Mouse (Mus musculus): ENCODE results near the gene Snrpf. TPM values are rescaled to one million over a fixed set of nuclear protein-coding genes. Genes with fewer than 3 reads are reported as not detected.

Gene Snrpf
- polyA plus RNA-seq (2015; fragmentation: Nextera tagmentation; extraction: Ambion mirVana): 67.4 and 74.5 TPM in 2 replicates

GRCm38 (mm10) chr10:93589281-93589848 lies at the start of gene Snrpf:
Snrpf (minus strand) TSS chr10:93589706.
- under 1% methylated on average over 38 of the region's 63 CpGs for WGBS
- no peaks in the 10 kb centered on the region for H3K36me3 ChIP-seq (ENCODE audit: control insufficient read depth, insufficient read depth, low read length)
- TF ChIP-seq CTCF (IDR thresholded peaks at IDR 0.05; ENCODE audit: low read depth) (0 out of 2 replicates have a peak, but pooled peaks have one; percentile 1), EP300 (optimal IDR thresholded peaks at IDR 0.05) (no peak)
- ATAC-seq (ENCODE audit: low FRiP score, low TSS enrichment) (peak; percentile 93), DNase-seq (ENCODE audit: low spot score) (peak; percentile 92)
- no peaks in the 10 kb centered on the region for H3K9me3 ChIP-seq (ENCODE audit: control insufficient read depth, low read length)
- no peaks in the 10 kb centered on the region for H3K4me1 ChIP-seq (replicated peaks; ENCODE audit: control insufficient read depth, insufficient read depth)
- peak within 1 kb of the TSS; percentile 78 for H3K4me2 ChIP-seq (replicated peaks; ENCODE audit: low read depth)
- peak within 1 kb of the TSS; percentile 56; the same call in 1 of the 2 replicates for H3K27ac ChIP-seq (replicated peaks)
- no peaks in the 10 kb centered on the region for H3K27me3 ChIP-seq (ENCODE audit: control insufficient read depth, insufficient read depth, low read length)
- peak within 1 kb of the TSS; percentile 80 for H3K9ac ChIP-seq (ENCODE audit: low read length)
- peak within 1 kb of the TSS; percentile 77 for H3K4me3 ChIP-seq (ENCODE audit: low read depth, low read length)

GRCm38 (mm10) chr10:93635941-93636340 lies 46.4 kb upstream of the Snrpf start:
- Histone ChIP-seq H3K36me3 (ENCODE audit: control insufficient read depth, insufficient read depth, low read length) (no peaks in the 10 kb centered on the region), H3K9ac (ENCODE audit: low read length) (no peak overlapping the region), H3K4me1 (replicated peaks; ENCODE audit: control insufficient read depth, insufficient read depth) (0 out of 2 replicates have a peak, but pooled peaks cover 2% of the 10 kb centered on the region), H3K9me3 (ENCODE audit: control insufficient read depth, low read length) (no peaks in the 10 kb centered on the region), H3K4me3 (ENCODE audit: low read depth, low read length) (no peak overlapping the region), H3K27ac (replicated peaks) (no peak overlapping the region), H3K4me2 (replicated peaks; ENCODE audit: low read depth) (no peak overlapping the region), H3K27me3 (ENCODE audit: control insufficient read depth, insufficient read depth, low read length) (no peaks in the 10 kb centered on the region)
- no peak for DNase-seq (ENCODE audit: low spot score)
- WGBS: 45% methylated on average over 9 of the region's 9 CpGs
- TF ChIP-seq EP300 (optimal IDR thresholded peaks at IDR 0.05) (no peak), CTCF (IDR thresholded peaks at IDR 0.05; ENCODE audit: low read depth) (no peak)
- no peak for ATAC-seq (ENCODE audit: low FRiP score, low TSS enrichment)

GRCm38 (mm10) chr10:93633971-93634370 lies 44.5 kb upstream of the Snrpf start:
- H3K9ac ChIP-seq (ENCODE audit: low read length): no peak overlapping the region
- TF ChIP-seq CTCF (IDR thresholded peaks at IDR 0.05; ENCODE audit: low read depth) (no peak), EP300 (optimal IDR thresholded peaks at IDR 0.05) (no peak)
- no peak overlapping the region for H3K4me2 ChIP-seq (replicated peaks; ENCODE audit: low read depth)
- 92% methylated on average over 2 of the region's 2 CpGs for WGBS
- ATAC-seq (ENCODE audit: low FRiP score, low TSS enrichment): no peak
- no peaks in the 10 kb centered on the region for H3K4me1 ChIP-seq (replicated peaks; ENCODE audit: control insufficient read depth, insufficient read depth)
- H3K27me3 ChIP-seq (ENCODE audit: control insufficient read depth, insufficient read depth, low read length): no peaks in the 10 kb centered on the region
- H3K4me3 ChIP-seq (ENCODE audit: low read depth, low read length): no peak overlapping the region
- H3K27ac ChIP-seq (replicated peaks): no peak overlapping the region
- no peaks in the 10 kb centered on the region for H3K9me3 ChIP-seq (ENCODE audit: control insufficient read depth, low read length)
- H3K36me3 ChIP-seq (ENCODE audit: control insufficient read depth, insufficient read depth, low read length): no peaks in the 10 kb centered on the region
- no peak for DNase-seq (ENCODE audit: low spot score)

GRCm38 (mm10) chr10:93633563-93633962 lies 44.1 kb upstream of the Snrpf start:
- no peak overlapping the region for H3K4me2 ChIP-seq (replicated peaks; ENCODE audit: low read depth)
- no peak for TF ChIP-seq CTCF (IDR thresholded peaks at IDR 0.05; ENCODE audit: low read depth)
- no peak for TF ChIP-seq EP300 (optimal IDR thresholded peaks at IDR 0.05)
- no peaks in the 10 kb centered on the region for H3K9me3 ChIP-seq (ENCODE audit: control insufficient read depth, low read length)
- no peaks in the 10 kb centered on the region for H3K27me3 ChIP-seq (ENCODE audit: control insufficient read depth, insufficient read depth, low read length)
- H3K4me3 ChIP-seq (ENCODE audit: low read depth, low read length): no peak overlapping the region
- H3K36me3 ChIP-seq (ENCODE audit: control insufficient read depth, insufficient read depth, low read length): no peaks in the 10 kb centered on the region
- ATAC-seq (ENCODE audit: low FRiP score, low TSS enrichment) (no peak), DNase-seq (ENCODE audit: low spot score) (no peak)
- H3K9ac ChIP-seq (ENCODE audit: low read length): no peak overlapping the region
- 78% methylated on average over 5 of the region's 5 CpGs for WGBS
- no peaks in the 10 kb centered on the region for H3K4me1 ChIP-seq (replicated peaks; ENCODE audit: control insufficient read depth, insufficient read depth)
- no peak overlapping the region for H3K27ac ChIP-seq (replicated peaks)

- Histone ChIP-seq H3K36me3 (ENCODE audit: control insufficient read depth, insufficient read depth, low read length) (no peaks in the 10 kb centered on the region), H3K9ac (ENCODE audit: low read length) (no peak overlapping the region), H3K4me2 (replicated peaks; ENCODE audit: low read depth) (no peak overlapping the region), H3K9me3 (ENCODE audit: control insufficient read depth, low read length) (no peaks in the 10 kb centered on the region), H3K27ac (replicated peaks) (no peak overlapping the region), H3K4me1 (replicated peaks; ENCODE audit: control insufficient read depth, insufficient read depth) (no peaks in the 10 kb centered on the region), H3K27me3 (ENCODE audit: control insufficient read depth, insufficient read depth, low read length) (no peaks in the 10 kb centered on the region), H3K4me3 (ENCODE audit: low read depth, low read length) (no peak overlapping the region)
- no peak for TF ChIP-seq EP300 (optimal IDR thresholded peaks at IDR 0.05)
- no peak for TF ChIP-seq CTCF (IDR thresholded peaks at IDR 0.05; ENCODE audit: low read depth)
- no peak for ATAC-seq (ENCODE audit: low FRiP score, low TSS enrichment)
- WGBS: 60% methylated on average over 4 of the region's 4 CpGs
- no peak for DNase-seq (ENCODE audit: low spot score)
Observed at GRCm38 (mm10) chr10:93632086-93632485, 42.6 kb upstream of the Snrpf start.

GRCm38 (mm10) chr10:93630310-93630709 lies 40.8 kb upstream of the Snrpf start:
- Histone ChIP-seq H3K9ac (ENCODE audit: low read length) (no peak overlapping the region), H3K27ac (replicated peaks) (no peak overlapping the region), H3K27me3 (ENCODE audit: control insufficient read depth, insufficient read depth, low read length) (no peaks in the 10 kb centered on the region), H3K4me3 (ENCODE audit: low read depth, low read length) (no peak overlapping the region), H3K4me1 (replicated peaks; ENCODE audit: control insufficient read depth, insufficient read depth) (no peaks in the 10 kb centered on the region), H3K4me2 (replicated peaks; ENCODE audit: low read depth) (no peak overlapping the region), H3K36me3 (ENCODE audit: control insufficient read depth, insufficient read depth, low read length) (no peaks in the 10 kb centered on the region), H3K9me3 (ENCODE audit: control insufficient read depth, low read length) (no peaks in the 10 kb centered on the region)
- DNase-seq (ENCODE audit: low spot score): no peak
- no peak for TF ChIP-seq CTCF (IDR thresholded peaks at IDR 0.05; ENCODE audit: low read depth)
- no peak for TF ChIP-seq EP300 (optimal IDR thresholded peaks at IDR 0.05)
- 88% methylated on average over 5 of the region's 5 CpGs for WGBS
- ATAC-seq (ENCODE audit: low FRiP score, low TSS enrichment): no peak
